Mouse (Mus musculus): ENCODE measurements around the gene Cmc2. TPM values are rescaled to one million over a fixed set of nuclear protein-coding genes. Genes with fewer than 3 reads are reported as not detected.

Cmc2 gene
- polyA plus RNA-seq, 1 experiment from 2014 or later = 126 TPM

DNA sequence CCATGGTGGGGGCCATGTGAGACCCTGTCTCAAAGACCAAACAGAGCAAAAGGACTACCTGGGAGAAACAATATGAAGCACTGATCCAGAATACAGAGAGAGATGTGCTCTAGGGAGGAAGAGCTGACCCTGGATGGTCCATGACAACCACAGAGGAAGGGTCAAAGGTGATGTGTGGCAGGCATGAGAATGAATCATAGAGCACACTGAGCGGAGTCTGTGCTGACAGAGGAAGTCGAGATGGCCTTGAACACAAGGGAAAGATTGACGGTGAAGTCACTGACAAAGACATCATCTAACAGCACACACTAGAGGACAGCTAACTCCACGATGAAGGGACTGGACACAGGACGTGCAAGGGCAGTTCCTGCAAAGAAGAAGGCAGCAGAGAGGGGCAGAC lies 29.8 kb downstream of the Cmc2 start:
- no peak overlapping the region for H3K9ac ChIP-seq (ENCODE audit: low read length)
- peaks cover 55% of the 10 kb centered on the region for H3K36me3 ChIP-seq (ENCODE audit: control insufficient read depth, insufficient read depth, low read length)
- peaks cover 6% of the 10 kb centered on the region; the same call in 1 of the 2 replicates for H3K9me3 ChIP-seq (ENCODE audit: control insufficient read depth, low read length)
- no peaks in the 10 kb centered on the region for H3K4me1 ChIP-seq (ENCODE audit: control insufficient read depth in 2 of 2, insufficient read depth in 2 of 2, low read length in 2 of 2)
- ATAC-seq (ENCODE audit: insufficient number of reproducible peaks, insufficient read depth, low FRiP score, low read depth) = no peak
- no peak overlapping the region for H3K4me3 ChIP-seq (ENCODE audit: control insufficient read depth in 1 of 2, insufficient read depth in 1 of 2, low read depth in 1 of 2, low read length in 2 of 2)
- no peak overlapping the region for H3K27ac ChIP-seq (replicated peaks in 1 of 2; ENCODE audit: control insufficient read depth in 1 of 2, insufficient read depth in 1 of 2, low read depth in 2 of 2, low read length in 2 of 2)
- H3K27me3 ChIP-seq (ENCODE audit: control insufficient read depth, insufficient read depth, low read length) = no peaks in the 10 kb centered on the region
- 87% methylated on average over 5 of the region's 5 CpGs for WGBS
- no peak overlapping the region for H3K4me2 ChIP-seq (ENCODE audit: low read length)

DNA sequence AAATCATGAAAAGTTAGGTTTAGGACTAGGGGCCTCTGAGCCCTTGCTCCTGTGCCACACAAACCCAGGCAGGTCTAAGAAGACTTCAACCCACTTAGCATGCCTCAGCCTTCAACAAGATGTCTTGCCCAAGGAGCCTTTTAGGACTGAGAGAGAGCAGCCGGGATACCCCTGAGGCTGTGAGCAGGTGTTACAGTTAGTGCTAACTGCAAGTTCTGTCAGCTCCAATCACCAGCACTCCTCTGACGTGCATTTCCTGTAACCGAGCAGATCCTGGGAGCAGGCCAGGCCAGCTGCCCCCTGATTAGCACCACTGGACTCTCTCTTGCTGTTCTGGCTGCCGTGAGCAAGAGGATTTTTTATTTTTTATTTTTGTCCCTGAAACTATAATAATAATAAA lies 33.4 kb downstream of the Cmc2 start:
- no peaks in the 10 kb centered on the region for H3K4me1 ChIP-seq (ENCODE audit: control insufficient read depth in 2 of 2, insufficient read depth in 2 of 2, low read length in 2 of 2)
- H3K4me3 ChIP-seq (ENCODE audit: control insufficient read depth in 1 of 2, insufficient read depth in 1 of 2, low read depth in 1 of 2, low read length in 2 of 2) = no peak overlapping the region
- H3K27me3 ChIP-seq (ENCODE audit: control insufficient read depth, insufficient read depth, low read length) = no peaks in the 10 kb centered on the region
- no peak overlapping the region for H3K27ac ChIP-seq (replicated peaks in 1 of 2; ENCODE audit: control insufficient read depth in 1 of 2, insufficient read depth in 1 of 2, low read depth in 2 of 2, low read length in 2 of 2)
- 49% methylated on average over 4 of the region's 4 CpGs for WGBS
- H3K4me2 ChIP-seq (ENCODE audit: low read length) = no peak overlapping the region
- H3K36me3 ChIP-seq (ENCODE audit: control insufficient read depth, insufficient read depth, low read length) = peaks cover 51% of the 10 kb centered on the region
- no peaks in the 10 kb centered on the region for H3K9me3 ChIP-seq (ENCODE audit: control insufficient read depth, low read length)
- ATAC-seq (ENCODE audit: insufficient number of reproducible peaks, insufficient read depth, low FRiP score, low read depth) = no peak
- H3K9ac ChIP-seq (ENCODE audit: low read length) = no peak overlapping the region

DNA sequence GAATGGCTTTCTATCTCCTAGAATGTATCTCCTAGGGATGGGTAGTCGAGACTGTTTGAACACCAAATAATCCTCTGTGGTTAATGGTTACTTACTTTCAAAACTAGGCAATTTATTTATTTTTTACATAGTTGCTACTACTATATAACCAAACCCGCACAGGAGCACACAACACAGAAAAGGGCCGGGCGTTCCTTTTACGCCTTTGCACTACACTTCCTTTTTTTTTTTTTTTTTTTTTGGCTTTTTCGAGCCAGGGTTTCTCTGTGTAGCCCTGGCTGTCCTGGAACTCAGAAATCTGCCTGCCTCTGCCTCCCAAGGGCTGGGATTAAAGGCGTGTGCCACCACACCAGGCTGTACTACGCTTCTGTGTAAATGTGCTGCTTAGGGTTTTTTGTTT lies 39.9 kb downstream of the Cmc2 start:
- 91% methylated on average over 8 of the region's 8 CpGs for WGBS
- Histone ChIP-seq H3K4me2 (ENCODE audit: low read length) (no peak overlapping the region), H3K9ac (ENCODE audit: low read length) (no peak overlapping the region), H3K4me1 (ENCODE audit: control insufficient read depth in 2 of 2, insufficient read depth in 2 of 2, low read length in 2 of 2) (no peaks in the 10 kb centered on the region), H3K27ac (replicated peaks in 1 of 2; ENCODE audit: control insufficient read depth in 1 of 2, insufficient read depth in 1 of 2, low read depth in 2 of 2, low read length in 2 of 2) (no peak overlapping the region), H3K27me3 (ENCODE audit: control insufficient read depth, insufficient read depth, low read length) (no peaks in the 10 kb centered on the region), H3K36me3 (ENCODE audit: control insufficient read depth, insufficient read depth, low read length) (peaks cover 3% of the 10 kb centered on the region; the same call in 1 of the 2 replicates), H3K9me3 (ENCODE audit: control insufficient read depth, low read length) (peaks cover 4% of the 10 kb centered on the region; the same call in 1 of the 2 replicates), H3K4me3 (ENCODE audit: control insufficient read depth in 1 of 2, insufficient read depth in 1 of 2, low read depth in 1 of 2, low read length in 2 of 2) (no peak overlapping the region)
- ATAC-seq (ENCODE audit: insufficient number of reproducible peaks, insufficient read depth, low FRiP score, low read depth) = no peak

DNA sequence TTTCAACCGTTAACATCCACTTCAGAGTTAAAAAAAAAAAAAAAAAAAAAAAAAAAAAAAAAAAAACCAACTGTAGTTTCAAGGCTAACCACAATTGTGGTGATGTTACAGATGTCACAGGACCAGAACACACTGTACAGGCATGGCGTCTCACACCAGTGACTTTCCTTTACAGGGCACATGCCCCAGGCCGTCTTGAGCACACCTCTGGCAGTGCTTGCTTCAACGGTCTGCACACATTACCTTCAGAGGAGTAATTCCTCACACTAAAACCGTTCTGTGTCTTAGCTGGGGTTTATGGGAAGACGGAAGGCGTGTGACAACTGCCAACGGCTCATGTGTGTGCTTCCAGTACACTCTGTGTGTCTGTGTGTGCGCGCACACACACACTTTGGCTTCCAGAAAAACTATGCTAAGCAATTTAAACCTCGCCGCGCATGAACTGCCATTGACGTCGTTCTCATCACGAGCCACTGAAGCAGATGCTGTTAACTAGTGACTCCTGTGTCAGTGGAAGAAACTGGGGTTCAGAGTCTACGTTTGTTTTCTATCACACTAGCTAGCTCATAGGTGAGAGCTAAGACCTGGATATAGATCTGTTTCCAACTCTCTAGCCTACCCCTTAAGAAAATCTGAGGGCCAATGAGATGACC lies 45.3 kb downstream of the Cmc2 start:
- H3K9ac ChIP-seq (ENCODE audit: low read length) = no peak overlapping the region
- 84% methylated on average over 17 of the region's 17 CpGs for WGBS
- H3K4me2 ChIP-seq (ENCODE audit: low read length) = no peak overlapping the region
- H3K9me3 ChIP-seq (ENCODE audit: control insufficient read depth, low read length) = peaks cover 4% of the 10 kb centered on the region; the same call in 1 of the 2 replicates
- no peak for ATAC-seq (ENCODE audit: insufficient number of reproducible peaks, insufficient read depth, low FRiP score, low read depth)
- no peaks in the 10 kb centered on the region; a peak in 1 of 4 replicates for H3K4me1 ChIP-seq (ENCODE audit: control insufficient read depth in 2 of 2, insufficient read depth in 2 of 2, low read length in 2 of 2)
- H3K27ac ChIP-seq (replicated peaks in 1 of 2; ENCODE audit: control insufficient read depth in 1 of 2, insufficient read depth in 1 of 2, low read depth in 2 of 2, low read length in 2 of 2) = no peak overlapping the region
- H3K36me3 ChIP-seq (ENCODE audit: control insufficient read depth, insufficient read depth, low read length) = no peaks in the 10 kb centered on the region
- H3K27me3 ChIP-seq (ENCODE audit: control insufficient read depth, insufficient read depth, low read length) = no peaks in the 10 kb centered on the region
- no peak overlapping the region for H3K4me3 ChIP-seq (ENCODE audit: control insufficient read depth in 1 of 2, insufficient read depth in 1 of 2, low read depth in 1 of 2, low read length in 2 of 2)

DNA sequence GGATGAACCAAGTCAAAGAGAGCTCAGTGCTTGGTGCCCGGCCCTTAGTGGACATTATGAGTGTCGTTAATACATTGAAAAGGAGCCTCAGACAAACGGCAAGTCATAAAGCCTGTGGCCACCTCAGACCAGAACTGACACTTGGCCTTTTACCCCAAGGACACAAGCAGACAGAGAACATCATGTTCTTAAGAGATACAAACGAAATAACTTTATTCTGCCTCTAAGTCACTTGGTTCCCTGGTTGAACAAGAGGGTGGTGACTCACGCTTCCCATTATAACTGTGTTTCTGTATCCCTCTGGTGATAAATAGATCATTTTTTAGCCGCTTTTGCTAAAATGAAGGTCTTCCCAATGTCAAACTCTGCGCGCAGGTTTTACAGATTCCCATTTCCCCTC lies 47.3 kb downstream of the Cmc2 start:
- Histone ChIP-seq H3K9ac (ENCODE audit: low read length) (no peak overlapping the region), H3K27ac (replicated peaks in 1 of 2; ENCODE audit: control insufficient read depth in 1 of 2, insufficient read depth in 1 of 2, low read depth in 2 of 2, low read length in 2 of 2) (no peak overlapping the region), H3K9me3 (ENCODE audit: control insufficient read depth, low read length) (peaks cover 4% of the 10 kb centered on the region; the same call in 1 of the 2 replicates), H3K4me3 (ENCODE audit: control insufficient read depth in 1 of 2, insufficient read depth in 1 of 2, low read depth in 1 of 2, low read length in 2 of 2) (no peak overlapping the region), H3K27me3 (ENCODE audit: control insufficient read depth, insufficient read depth, low read length) (no peaks in the 10 kb centered on the region), H3K36me3 (ENCODE audit: control insufficient read depth, insufficient read depth, low read length) (no peaks in the 10 kb centered on the region), H3K4me2 (ENCODE audit: low read length) (no peak overlapping the region), H3K4me1 (ENCODE audit: control insufficient read depth in 2 of 2, insufficient read depth in 2 of 2, low read length in 2 of 2) (no peaks in the 10 kb centered on the region; a peak in 1 of 4 replicates)
- no peak for ATAC-seq (ENCODE audit: insufficient number of reproducible peaks, insufficient read depth, low FRiP score, low read depth)
- WGBS = 80% methylated on average over 8 of the region's 8 CpGs

DNA sequence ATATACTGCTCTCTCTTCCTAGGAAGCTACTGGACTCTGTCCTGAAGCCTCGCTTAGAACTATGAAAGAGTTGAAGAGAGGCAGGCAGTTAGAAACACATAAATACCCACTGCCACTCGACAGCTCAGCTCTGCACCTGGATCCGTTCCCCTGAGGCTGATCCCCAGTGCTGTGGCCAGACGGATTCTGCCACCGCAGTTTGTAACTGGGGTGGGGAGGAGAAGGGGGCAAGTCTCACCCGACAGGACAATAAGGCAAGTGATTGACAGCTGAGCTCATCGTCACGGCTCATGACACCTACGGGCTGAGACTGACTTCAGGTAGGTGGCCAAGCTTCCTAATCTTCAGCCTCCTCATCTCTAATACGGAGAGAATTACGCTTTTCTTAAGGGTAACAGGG lies 47.7 kb downstream of the Cmc2 start:
- Histone ChIP-seq H3K4me3 (ENCODE audit: control insufficient read depth in 1 of 2, insufficient read depth in 1 of 2, low read depth in 1 of 2, low read length in 2 of 2) (no peak overlapping the region), H3K36me3 (ENCODE audit: control insufficient read depth, insufficient read depth, low read length) (no peaks in the 10 kb centered on the region), H3K27ac (replicated peaks in 1 of 2; ENCODE audit: control insufficient read depth in 1 of 2, insufficient read depth in 1 of 2, low read depth in 2 of 2, low read length in 2 of 2) (no peak overlapping the region), H3K4me2 (ENCODE audit: low read length) (no peak overlapping the region), H3K9ac (ENCODE audit: low read length) (no peak overlapping the region), H3K27me3 (ENCODE audit: control insufficient read depth, insufficient read depth, low read length) (no peaks in the 10 kb centered on the region), H3K4me1 (ENCODE audit: control insufficient read depth in 2 of 2, insufficient read depth in 2 of 2, low read length in 2 of 2) (no peaks in the 10 kb centered on the region; a peak in 1 of 4 replicates), H3K9me3 (ENCODE audit: control insufficient read depth, low read length) (peaks cover 4% of the 10 kb centered on the region; the same call in 1 of the 2 replicates)
- no peak for ATAC-seq (ENCODE audit: insufficient number of reproducible peaks, insufficient read depth, low FRiP score, low read depth)
- 76% methylated on average over 11 of the region's 11 CpGs for WGBS

DNA sequence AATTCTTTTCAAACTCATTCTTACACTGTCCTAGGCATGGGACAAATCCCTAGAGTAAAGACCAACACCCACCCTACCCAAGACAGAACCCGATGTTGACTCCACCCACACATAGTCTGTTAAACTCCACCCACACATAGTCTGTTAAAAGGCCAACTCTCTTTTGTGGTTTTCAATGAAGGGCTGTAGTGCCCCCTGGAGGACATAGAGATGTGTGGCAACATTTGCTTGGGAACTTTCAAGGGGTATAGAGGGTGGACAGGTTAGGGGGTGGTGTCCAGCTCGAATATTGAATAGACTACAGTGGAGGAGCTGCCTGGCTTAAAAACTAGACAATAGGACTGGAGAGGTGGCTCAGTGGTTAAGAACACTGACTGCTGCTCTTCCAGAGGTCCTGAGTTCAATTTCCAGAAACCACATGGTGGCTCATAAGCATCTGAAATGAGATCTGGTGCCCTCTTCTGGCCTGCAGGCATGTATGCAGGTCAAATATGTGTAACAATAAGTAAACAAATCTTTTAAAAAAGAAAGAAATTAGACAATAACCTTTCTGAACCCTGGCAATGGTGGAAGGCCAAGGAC lies 48.4 kb downstream of the Cmc2 start:
- ATAC-seq (ENCODE audit: insufficient number of reproducible peaks, insufficient read depth, low FRiP score, low read depth) = no peak
- 70% methylated on average over 2 of the region's 2 CpGs for WGBS
- Histone ChIP-seq H3K27me3 (ENCODE audit: control insufficient read depth, insufficient read depth, low read length) (no peaks in the 10 kb centered on the region), H3K9ac (ENCODE audit: low read length) (no peak overlapping the region), H3K9me3 (ENCODE audit: control insufficient read depth, low read length) (peaks cover 4% of the 10 kb centered on the region; the same call in 1 of the 2 replicates), H3K4me2 (ENCODE audit: low read length) (no peak overlapping the region), H3K4me1 (ENCODE audit: control insufficient read depth in 2 of 2, insufficient read depth in 2 of 2, low read length in 2 of 2) (no peaks in the 10 kb centered on the region; a peak in 1 of 4 replicates), H3K4me3 (ENCODE audit: control insufficient read depth in 1 of 2, insufficient read depth in 1 of 2, low read depth in 1 of 2, low read length in 2 of 2) (no peak overlapping the region), H3K27ac (replicated peaks in 1 of 2; ENCODE audit: control insufficient read depth in 1 of 2, insufficient read depth in 1 of 2, low read depth in 2 of 2, low read length in 2 of 2) (no peak overlapping the region), H3K36me3 (ENCODE audit: control insufficient read depth, insufficient read depth, low read length) (no peaks in the 10 kb centered on the region)
